Mouse (Mus musculus) hindbrain, postnatal 0 days (tissue): ENCODE measurements around the gene Ins2. TPM values are rescaled to one million over a fixed set of nuclear protein-coding genes. Genes with fewer than 3 reads are reported as not detected.
A peak's percentile ranks its signal among the peaks of the same experiment; 100 is the strongest.

Experiments used
- ATAC-seq: fragments of 200-750 bp; cut with Nextera tagmentation; 2 replicates; pipeline ENCODE4 v1.8.0; 2017; ENCODE audit warnings: mild to moderate bottlenecking, moderate TSS enrichment, moderate library complexity
- DNase-seq: peaks from one replicate; pipeline ENCODE4 v3.0.0-alpha.2; 2015; ENCODE audit warnings: low spot score
- H3K27ac ChIP-seq: fragments of 300-500 bp; sonication (generic); 2 replicates; pipeline ENCODE4 v1.5.1; 2014; ENCODE audit warnings: mild to moderate bottlenecking
- H3K27me3 ChIP-seq: fragments of 300-500 bp; sonication (generic); 2 replicates; pipeline ENCODE4 v1.6.1; 2014; ENCODE audit warnings: low read length, mixed read lengths; ENCODE audit not compliant: insufficient read depth
- H3K36me3 ChIP-seq: fragments of 300-500 bp; sonication (generic); 2 replicates; pipeline ENCODE4 v1.6.1; 2014; ENCODE audit warnings: low read length, mixed read lengths; ENCODE audit not compliant: insufficient read depth
- H3K4me1 ChIP-seq: fragments of 300-500 bp; sonication (generic); 2 replicates; pipeline ENCODE4 v1.6.1; 2014; ENCODE audit warnings: antibody characterized with exemption, low read length, mixed read lengths; ENCODE audit not compliant: insufficient read depth
- H3K4me2 ChIP-seq: fragments of 300-500 bp; sonication (generic); 2 replicates; pipeline ENCODE4 v1.6.1; 2014; ENCODE audit warnings: low read depth, mild to moderate bottlenecking, low read length, moderate library complexity, mixed read lengths
- H3K4me3 ChIP-seq: fragments of 300-500 bp; sonication (generic); 2 replicates; pipeline ENCODE4 v1.5.1; 2014; ENCODE audit warnings: low read length
- H3K9ac ChIP-seq: fragments of 300-500 bp; sonication (generic); replicated peaks from 2 replicates; pipeline ENCODE4 v1.6.1; 2014; ENCODE audit warnings: mild to moderate bottlenecking, low read length, moderate library complexity, mixed read lengths
- H3K9me3 ChIP-seq: fragments of 300-500 bp; sonication (generic); 2 replicates; pipeline ENCODE4 v1.6.1; 2016; ENCODE audit warnings: low read length, mixed read lengths
- CTCF ChIP-seq: IDR thresholded peaks from 2 replicates; pipeline ENCODE4 v1.5.1; 2016; ENCODE audit warnings: antibody characterized with exemption, control low read depth, low read depth
- WGBS: fragments of 180-500 bp; shearing (Covaris S2); extraction: QIAGEN DNeasy Blood & Tissue Kit; methylation state at CpG from one replicate; pipeline ENCODE4 v1.1.7; 2014; 5-methylcytosine and 5-hydroxymethylcytosine counted together
- microRNA counts: library from miRNA; unstranded; fragments of <30 nt; microRNA quantifications from one replicate; lab custom pipeline; 2015
- microRNA-seq, 2 experiments: library from miRNA; unstranded; fragments of <30 nt; microRNA quantifications; one replicate each; pipeline ENCODE4; 2016
- polyA plus RNA-seq: library from polyadenylated mRNA; unstranded; fragments of >200 nt; fragmentation: Nextera tagmentation; extraction: Ambion mirVana; gene quantifications from 2 replicates; pipeline ENCODE4 v1.2.1, GENCODE M21; 2015
- total RNA-seq: library from RNA; depleted of rRNA; stranded (reverse); fragments of >200 nt; gene quantifications from 2 replicates; pipeline ENCODE4 v1.2.3, GENCODE M21; 2014; rRNA removed

The Ins2 gene
- total and polyA plus RNA-seq, 2 experiments from 2014 or later, result 2.7 TPM; not detected in 1

DNA sequence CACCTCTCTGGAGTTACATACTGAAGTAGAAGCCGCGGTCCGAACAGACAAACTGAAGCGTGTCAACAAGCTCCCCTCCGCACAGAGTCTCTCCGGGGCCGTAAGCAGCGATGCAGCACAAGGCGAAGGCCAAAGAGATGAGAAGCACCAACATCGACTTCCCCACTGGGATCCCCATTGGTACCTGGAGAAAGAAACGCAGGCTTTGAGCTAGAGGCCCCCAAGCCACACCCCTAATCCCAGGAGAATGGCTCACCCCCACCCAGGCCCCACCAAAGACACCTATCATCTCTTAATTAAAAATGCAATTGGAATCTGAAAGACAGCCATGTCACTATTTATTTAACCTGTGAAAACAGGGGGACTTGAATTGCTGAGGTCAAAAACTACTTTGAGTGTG is 87.5 kb downstream of the Ins2 start:
- Histone ChIP-seq H3K9ac (no peak overlapping the region), H3K9me3 (no peaks in the 10 kb centered on the region), H3K27me3 (peaks cover 70% of the 10 kb centered on the region), H3K36me3 (no peaks in the 10 kb centered on the region), H3K4me1 (0 out of 2 replicates have a peak, but pooled peaks cover 5% of the 10 kb centered on the region), H3K4me2 (peak overlapping the region; percentile 18; the same call in 1 of the 2 replicates), H3K4me3 (no peak overlapping the region), H3K27ac (no peak overlapping the region)
- WGBS, result 4% methylated on average over 11 of the region's 11 CpGs
- ATAC-seq, result no peak
- TF ChIP-seq CTCF, result no peak
- DNase-seq, result no peak

DNA sequence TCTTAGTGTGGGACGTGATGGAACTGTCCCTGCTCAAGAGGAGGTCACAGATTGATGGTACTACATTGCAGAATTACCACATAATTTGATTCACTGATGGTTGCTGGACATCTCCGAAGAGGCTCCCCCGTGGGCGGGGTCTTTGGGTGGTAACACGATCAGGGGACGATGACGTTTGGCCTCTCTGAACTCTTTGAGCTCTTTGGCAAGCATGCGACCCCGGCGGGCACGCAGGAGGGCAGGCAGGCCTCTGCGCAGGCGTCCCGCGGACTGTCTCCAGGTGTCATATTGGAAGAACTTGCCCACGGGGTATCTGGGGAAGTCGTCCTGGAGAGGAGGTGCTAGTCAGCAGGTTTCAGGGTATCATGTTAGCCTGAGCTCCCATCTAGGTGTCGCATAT is 89.5 kb downstream of the Ins2 start:
- H3K27me3 ChIP-seq, result peaks cover 53% of the 10 kb centered on the region
- ATAC-seq (no peak), DNase-seq (no peak)
- H3K9ac ChIP-seq, result no peak overlapping the region
- WGBS, result 12% methylated on average over 18 of the region's 18 CpGs
- no peak overlapping the region for H3K4me2 ChIP-seq
- H3K4me1 ChIP-seq, result no peaks in the 10 kb centered on the region
- H3K9me3 ChIP-seq, result no peaks in the 10 kb centered on the region
- no peak for TF ChIP-seq CTCF
- no peak overlapping the region for H3K27ac ChIP-seq
- H3K4me3 ChIP-seq, result no peak overlapping the region
- H3K36me3 ChIP-seq, result no peaks in the 10 kb centered on the region

DNA sequence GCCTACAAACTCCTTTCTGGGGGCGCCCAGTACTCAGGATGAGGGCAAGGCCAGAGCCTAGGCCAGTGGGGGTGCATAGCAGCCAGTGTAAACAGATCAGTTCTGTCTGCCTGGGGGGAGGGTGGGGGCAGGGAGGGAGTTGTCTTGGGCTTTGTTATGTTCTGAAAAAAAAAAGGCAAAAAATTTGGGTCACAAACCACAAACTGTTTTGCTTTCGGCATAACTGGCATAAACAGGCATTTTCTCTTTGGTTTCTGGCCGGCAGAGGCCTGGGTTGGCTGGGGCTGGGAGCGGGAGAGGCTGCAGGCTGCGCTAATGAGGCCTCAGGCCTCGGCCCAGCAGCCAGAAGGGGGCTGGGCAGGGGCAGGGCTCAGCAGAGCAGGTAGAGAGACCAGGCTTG is 96.5 kb downstream of the Ins2 start:
- no peak overlapping the region for H3K9ac ChIP-seq
- no peak for TF ChIP-seq CTCF
- no peak overlapping the region for H3K4me3 ChIP-seq
- no peaks in the 10 kb centered on the region for H3K36me3 ChIP-seq
- WGBS, result 41% methylated on average over 6 of the region's 6 CpGs
- no peak overlapping the region for H3K27ac ChIP-seq
- H3K27me3 ChIP-seq, result no peaks in the 10 kb centered on the region
- no peak for DNase-seq
- H3K4me2 ChIP-seq, result no peak overlapping the region
- ATAC-seq, result no peak
- no peaks in the 10 kb centered on the region for H3K4me1 ChIP-seq
- no peaks in the 10 kb centered on the region for H3K9me3 ChIP-seq

DNA sequence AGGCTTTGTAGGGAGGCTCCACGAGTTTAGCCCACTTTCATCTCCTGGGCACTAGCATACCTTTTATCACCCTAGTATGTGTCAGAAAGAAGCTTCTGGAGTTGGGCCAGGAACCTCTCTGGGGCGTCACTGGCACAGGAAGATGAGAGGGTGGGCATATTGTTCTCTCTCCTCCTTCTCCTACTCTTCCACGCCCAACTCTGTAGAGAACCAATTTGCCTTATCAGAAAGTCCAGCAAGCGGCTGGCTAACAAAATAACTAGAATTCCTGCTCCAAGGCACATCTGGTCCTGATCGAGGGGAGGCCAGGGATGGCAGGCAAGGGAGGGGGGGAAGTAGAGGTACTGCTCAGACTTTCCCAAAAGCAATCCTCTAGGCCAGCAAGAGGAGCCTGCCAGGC is 98.1 kb downstream of the Ins2 start:
- no peaks in the 10 kb centered on the region for H3K36me3 ChIP-seq
- H3K9me3 ChIP-seq, result no peaks in the 10 kb centered on the region
- no peak overlapping the region for H3K27ac ChIP-seq
- TF ChIP-seq CTCF, result no peak
- no peak for DNase-seq
- ATAC-seq, result no peak
- no peaks in the 10 kb centered on the region for H3K27me3 ChIP-seq
- no peak overlapping the region for H3K4me3 ChIP-seq
- no peak overlapping the region for H3K4me2 ChIP-seq
- WGBS, result 48% methylated on average over 5 of the region's 5 CpGs
- H3K4me1 ChIP-seq, result no peaks in the 10 kb centered on the region
- H3K9ac ChIP-seq, result no peak overlapping the region

DNA sequence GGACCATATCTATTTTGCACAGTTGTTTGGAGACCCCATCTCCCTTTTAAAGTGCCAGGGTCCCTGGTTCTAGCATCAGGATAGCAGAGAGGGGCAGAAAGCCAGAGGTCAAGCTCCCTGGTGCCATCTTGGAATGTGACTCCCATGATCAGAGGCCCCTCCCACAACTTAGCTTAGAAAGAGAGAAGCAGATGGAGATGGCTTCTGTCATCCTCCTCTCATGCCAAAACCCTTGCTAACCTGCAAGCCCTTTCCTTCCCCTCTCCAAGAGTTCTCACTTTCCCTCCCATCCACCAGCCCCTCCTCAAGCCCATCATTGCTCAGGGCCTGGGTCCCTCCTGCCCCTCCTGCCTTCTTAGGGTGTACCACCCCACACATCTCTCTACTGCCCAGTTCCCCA is 107.0 kb downstream of the Ins2 start:
- no peak for ATAC-seq

DNA sequence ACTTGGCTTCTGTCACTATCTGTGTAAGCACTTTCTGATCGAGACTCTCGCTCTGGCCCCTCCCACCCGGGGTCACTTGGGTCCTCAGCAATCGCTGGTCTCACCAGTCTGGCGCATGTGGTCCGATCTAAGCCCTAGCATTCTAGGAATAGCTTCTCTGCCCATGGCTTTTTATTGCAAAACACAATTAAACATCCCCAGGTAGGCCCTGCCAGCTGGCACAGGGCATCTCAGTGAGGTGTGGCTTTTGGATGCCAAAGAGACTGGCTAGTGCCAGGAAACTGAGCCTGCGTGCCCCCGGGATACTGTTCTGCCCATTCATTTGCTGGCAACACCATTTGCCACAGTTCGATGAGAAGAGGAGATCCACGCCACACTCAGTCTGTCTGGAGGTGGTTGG is 112.5 kb downstream of the Ins2 start:
- H3K27me3 ChIP-seq, result no peaks in the 10 kb centered on the region
- no peak overlapping the region for H3K9ac ChIP-seq
- H3K4me3 ChIP-seq, result no peak overlapping the region
- no peak for TF ChIP-seq CTCF
- no peak overlapping the region for H3K4me2 ChIP-seq
- DNase-seq, result peak; percentile 12
- H3K4me1 ChIP-seq, result no peaks in the 10 kb centered on the region
- H3K36me3 ChIP-seq, result no peaks in the 10 kb centered on the region
- WGBS, result 73% methylated on average over 10 of the region's 10 CpGs
- ATAC-seq, result no peak
- no peaks in the 10 kb centered on the region for H3K9me3 ChIP-seq
- no peak overlapping the region for H3K27ac ChIP-seq

More for the DNA sequence above, 107.0 kb downstream of the Ins2 start:
- H3K27me3 ChIP-seq, result no peaks in the 10 kb centered on the region
- no peak for DNase-seq
- H3K4me2 ChIP-seq, result no peak overlapping the region
- TF ChIP-seq CTCF, result no peak
- no peaks in the 10 kb centered on the region for H3K4me1 ChIP-seq
- no peak overlapping the region for H3K27ac ChIP-seq
- H3K9me3 ChIP-seq, result no peaks in the 10 kb centered on the region
- H3K9ac ChIP-seq, result no peak overlapping the region
- no peaks in the 10 kb centered on the region for H3K36me3 ChIP-seq
- H3K4me3 ChIP-seq, result no peak overlapping the region

DNA sequence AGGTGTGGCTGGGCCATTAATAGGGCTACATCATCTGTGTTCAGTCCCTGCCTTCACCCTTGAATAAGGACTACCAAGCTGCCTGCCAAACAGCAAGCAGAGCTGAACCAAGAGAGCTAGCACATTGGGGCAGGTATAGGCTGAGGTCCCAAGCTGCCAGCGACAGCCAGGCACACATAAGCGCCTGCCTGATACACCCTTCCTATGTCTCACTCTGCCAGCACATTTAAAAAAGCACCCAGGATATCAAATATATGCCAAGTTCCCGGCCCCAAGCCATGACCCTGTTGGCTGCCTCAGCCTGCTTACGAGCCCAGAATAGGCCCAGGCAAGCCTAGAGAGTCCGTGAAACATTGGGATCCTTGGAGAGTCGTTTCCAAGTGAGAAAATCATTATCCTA is 113.4 kb downstream of the Ins2 start:
- Histone ChIP-seq H3K36me3 (no peaks in the 10 kb centered on the region), H3K27me3 (no peaks in the 10 kb centered on the region), H3K27ac (no peak overlapping the region), H3K4me1 (no peaks in the 10 kb centered on the region), H3K4me2 (no peak overlapping the region), H3K9me3 (no peaks in the 10 kb centered on the region), H3K4me3 (no peak overlapping the region), H3K9ac (no peak overlapping the region)
- DNase-seq (no peak), ATAC-seq (no peak)
- 68% methylated on average over 6 of the region's 6 CpGs for WGBS
- no peak for TF ChIP-seq CTCF

MicroRNAs encoded within 50 kb of the gene (microRNA counts, 519-probe panel; counts per million panel counts)
- not detected for microRNA mmu-miR-483 (lab: Ali Mortazavi, UCI)

Small RNA genes within 50 kb of the gene (microRNA-seq; reads per million reads assigned to microRNA genes)
- 295 to 298 reads per million in 2 experiments for gene Mir483

Other genes starting within 250 kb of the Ins2 start
- gene Tnnt3, start 244.5 kb downstream of the Ins2 start, total RNA-seq, result 1.3 and 4.7 TPM in 2 replicates
- gene Tnnt3, start 244.5 kb downstream of the Ins2 start, polyA plus RNA-seq, result 3.1 and 3.9 TPM in 2 replicates
- 64.0 and 69.3 TPM in 2 replicates for gene Mrpl23, start 210.7 kb downstream of the Ins2 start, total RNA-seq
- 17.4 and 25.5 TPM in 2 replicates for gene Mrpl23, start 210.7 kb downstream of the Ins2 start, polyA plus RNA-seq
- gene Igf2, start 76.6 kb downstream of the Ins2 start, total RNA-seq, result 262 and 308 TPM in 2 replicates
- gene Igf2, start 76.6 kb downstream of the Ins2 start, polyA plus RNA-seq, result 200 and 279 TPM in 2 replicates
- gene Gm49394, start 73.4 kb downstream of the Ins2 start, total RNA-seq, result 0.32 and 0.68 TPM in 2 replicates
- gene Gm49394, start 73.4 kb downstream of the Ins2 start, polyA plus RNA-seq, result not detected in 2 replicates
- gene Th, start 187.7 kb upstream of the Ins2 start, total RNA-seq, result 12.0 and 13.9 TPM in 2 replicates
- gene Th, start 187.7 kb upstream of the Ins2 start, polyA plus RNA-seq, result 11.8 and 13.3 TPM in 2 replicates
- 2.9 TPM in 1 of 2 replicates, not detected in the other for gene Ascl2, start 225.9 kb upstream of the Ins2 start, total RNA-seq
- 0.69 and 1.1 TPM in 2 replicates for gene Ascl2, start 225.9 kb upstream of the Ins2 start, polyA plus RNA-seq